Mouse (Mus musculus): ENCODE measurements around the gene Zfp326.

DNA sequence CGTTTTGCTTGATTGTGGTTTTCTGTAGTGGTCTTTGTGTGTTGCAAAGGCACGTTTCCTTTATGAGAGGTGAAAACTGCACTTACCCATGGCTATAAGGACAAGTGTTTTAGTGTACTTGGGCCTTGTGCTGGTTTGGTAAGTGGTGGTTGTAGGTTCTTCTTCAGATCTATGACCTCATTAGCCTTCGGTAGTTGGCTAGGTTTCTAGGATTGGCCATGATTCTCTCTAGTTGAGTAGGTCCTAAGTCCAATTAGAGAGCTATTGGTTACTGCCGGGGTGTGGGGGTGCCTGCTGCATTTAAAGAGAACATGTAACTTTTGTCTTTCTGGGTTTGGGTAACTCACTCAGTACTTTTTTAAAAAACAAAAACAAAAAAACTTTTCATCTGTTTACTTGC lies 21.8 kb downstream of the Zfp326 start:
- TF ChIP-seq CTCF (IDR thresholded peaks at IDR 0.05; ENCODE audit: low read depth, low read length), result no peak
- TF ChIP-seq POLR2AphosphoS5 (IDR thresholded peaks at IDR 0.05; ENCODE audit: insufficient replicate concordance, low read depth, low read length), result no peak
- TF ChIP-seq GATA1 (IDR thresholded peaks at IDR 0.05; ENCODE audit: borderline replicate concordance, low read length), result no peak
- no peak for TF ChIP-seq GATA2 (IDR thresholded peaks at IDR 0.05; ENCODE audit: borderline replicate concordance, low read depth, low read length)

Data from G1E (cell line).